Mouse (Mus musculus): Measurements from ENCODE around the gene Aqp11.

Aqp11 gene

GRCm38 (mm10) chr7:97747176-97747707 is 9.2 kb upstream of the Aqp11 start:
- no peak for DNase-seq

DNA sequence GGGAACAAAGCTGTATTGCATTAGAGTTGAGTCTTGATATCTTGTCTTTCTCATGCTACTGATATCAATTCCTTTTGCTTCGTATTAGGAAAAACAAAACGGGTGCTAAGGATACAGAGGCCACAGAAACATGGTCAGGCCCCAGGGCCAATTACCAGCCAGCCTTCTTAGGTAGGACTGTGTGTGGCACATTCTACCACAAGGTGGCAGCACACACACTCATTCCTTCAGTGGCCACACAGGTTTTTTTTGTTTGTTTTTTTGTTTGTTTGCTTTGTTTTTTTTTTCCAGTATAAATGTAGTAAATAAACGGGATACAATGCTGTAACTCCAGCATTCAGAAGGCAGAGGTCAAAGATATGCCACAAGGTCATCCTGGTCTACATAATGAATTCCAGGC is 7.2 kb upstream of the Aqp11 start:
- DNase-seq = peak; percentile 80

DNA sequence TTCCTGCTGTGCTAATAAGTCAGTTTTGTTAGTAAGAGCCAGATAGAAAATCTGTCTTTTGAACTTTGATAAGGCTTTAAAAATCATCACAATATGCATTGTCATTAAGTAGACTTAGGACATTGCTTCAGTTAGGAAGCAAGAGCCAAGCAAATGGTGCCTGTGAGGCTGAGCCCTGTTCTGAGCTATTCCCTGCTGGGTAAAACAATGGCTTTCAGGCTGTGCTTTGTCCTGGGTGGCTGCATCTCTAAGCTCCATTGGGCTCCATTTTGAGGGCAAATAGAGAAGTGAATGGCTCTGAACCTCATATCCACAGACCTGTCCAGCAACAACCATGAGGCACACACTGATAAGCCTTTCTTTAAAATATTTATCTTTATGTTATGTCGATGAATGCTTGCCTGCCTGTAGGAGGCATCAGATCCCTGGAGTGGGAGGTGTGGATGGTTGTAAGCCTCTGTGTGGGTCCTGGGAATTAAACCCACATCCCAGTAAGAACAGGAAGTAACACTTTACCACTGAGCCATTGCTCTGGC is 3.7 kb upstream of the Aqp11 start:
- no peak for DNase-seq

GRCm38 (mm10) chr7:97740948-97741347 is 2.9 kb upstream of the Aqp11 start:
- DNase-seq = no peak

- DNase-seq = no peak
Observed at GRCm38 (mm10) chr7:97737256-97737637, 842 bp downstream of the Aqp11 start.

DNA sequence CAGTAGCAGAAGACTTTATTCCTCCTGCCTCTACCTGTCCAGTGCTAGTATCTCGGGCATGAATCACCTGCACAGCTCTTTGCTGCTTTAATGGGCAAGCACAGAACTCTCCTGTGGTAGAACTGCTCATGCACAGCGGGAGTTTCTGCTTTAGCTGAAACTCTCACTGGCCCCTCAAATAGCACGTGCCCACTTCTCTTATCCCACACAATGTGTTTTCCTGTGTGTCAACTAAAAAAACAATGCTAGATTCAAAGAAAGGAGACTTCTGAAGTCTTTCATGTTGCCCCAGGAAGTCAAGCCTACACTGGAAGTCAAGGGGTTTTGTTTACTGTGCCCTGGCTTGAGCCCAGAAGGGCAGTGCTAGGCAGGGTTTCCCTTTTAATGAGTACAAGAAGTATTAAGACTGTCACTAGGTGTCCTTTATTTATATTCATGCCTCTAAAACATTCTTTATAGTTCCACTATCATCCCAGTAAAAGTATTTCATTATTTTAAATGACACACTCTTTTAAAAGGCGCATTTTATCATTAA is 2.1 kb downstream of the Aqp11 start:
- DNase-seq = no peak

GRCm38 (mm10) chr7:97735021-97735420 is 3.1 kb downstream of the Aqp11 start:
- DNase-seq = no peak

- DNase-seq = no peak
Observed at GRCm38 (mm10) chr7:97733606-97734005, 4.5 kb downstream of the Aqp11 start.

- no peak for DNase-seq
Observed at GRCm38 (mm10) chr7:97730427-97730826, 7.7 kb downstream of the Aqp11 start.

GRCm38 (mm10) chr7:97728666-97729614 is 9.1 kb downstream of the Aqp11 start:
- no peak for DNase-seq

DNA sequence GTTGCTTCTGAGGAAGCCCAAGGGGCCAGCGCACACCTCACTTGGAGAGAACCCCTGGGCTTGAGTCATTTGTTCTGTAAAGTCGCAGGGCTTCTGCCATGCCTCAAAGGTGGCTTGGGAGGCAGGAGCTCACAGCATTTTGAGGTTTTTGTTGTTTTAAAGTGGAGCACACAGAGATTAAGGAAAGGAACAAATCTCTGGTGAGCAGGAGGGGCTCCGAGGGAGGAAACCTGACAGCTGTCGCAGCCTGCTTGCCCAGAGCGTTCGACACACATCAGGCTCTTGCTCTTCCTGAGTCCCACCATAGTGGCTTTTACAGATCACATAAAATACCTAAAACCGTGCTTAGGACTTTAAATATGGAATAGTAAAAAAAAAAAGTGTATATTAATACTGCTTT is 11.3 kb downstream of the Aqp11 start:
- DNase-seq = no peak

DNA sequence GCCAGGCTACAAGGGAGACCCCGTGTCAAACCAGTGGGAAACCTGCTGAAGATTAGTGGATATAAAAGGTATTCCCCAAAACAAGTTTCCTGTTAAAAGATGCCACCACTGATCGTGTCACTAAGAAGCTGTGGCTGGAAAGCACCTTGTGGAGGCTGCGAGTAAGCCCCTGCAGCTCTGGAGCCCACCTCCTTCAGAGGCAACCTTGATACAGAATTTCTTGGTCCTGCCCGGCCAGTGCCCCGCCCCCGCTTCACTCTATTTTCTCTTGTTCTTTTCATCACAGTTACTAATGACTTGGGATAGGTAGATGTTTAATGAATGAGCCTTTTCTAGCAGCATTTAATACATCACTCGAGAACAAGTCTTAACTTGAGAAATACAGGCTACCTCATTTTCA is 12.0 kb downstream of the Aqp11 start:
- DNase-seq = no peak

DNA sequence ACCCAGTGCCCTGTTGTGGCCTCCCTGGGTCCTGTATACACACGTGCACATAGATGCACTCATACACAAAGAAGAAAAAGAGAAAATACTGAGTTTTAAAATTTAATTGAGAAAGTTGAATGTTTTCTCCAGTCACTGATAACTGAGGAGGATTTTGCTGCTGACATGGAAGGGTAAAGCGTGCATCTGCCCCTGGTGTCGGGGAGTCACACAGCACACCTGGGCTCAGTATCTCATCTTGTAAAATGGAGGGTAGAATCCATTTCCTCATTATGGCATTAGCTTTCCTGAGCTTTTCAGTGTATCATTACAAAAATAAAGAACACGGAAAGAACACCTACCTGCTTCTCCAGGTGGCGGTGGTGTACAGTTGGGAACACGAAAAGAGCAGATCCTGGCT is 12.7 kb downstream of the Aqp11 start:
- DNase-seq = no peak

DNA sequence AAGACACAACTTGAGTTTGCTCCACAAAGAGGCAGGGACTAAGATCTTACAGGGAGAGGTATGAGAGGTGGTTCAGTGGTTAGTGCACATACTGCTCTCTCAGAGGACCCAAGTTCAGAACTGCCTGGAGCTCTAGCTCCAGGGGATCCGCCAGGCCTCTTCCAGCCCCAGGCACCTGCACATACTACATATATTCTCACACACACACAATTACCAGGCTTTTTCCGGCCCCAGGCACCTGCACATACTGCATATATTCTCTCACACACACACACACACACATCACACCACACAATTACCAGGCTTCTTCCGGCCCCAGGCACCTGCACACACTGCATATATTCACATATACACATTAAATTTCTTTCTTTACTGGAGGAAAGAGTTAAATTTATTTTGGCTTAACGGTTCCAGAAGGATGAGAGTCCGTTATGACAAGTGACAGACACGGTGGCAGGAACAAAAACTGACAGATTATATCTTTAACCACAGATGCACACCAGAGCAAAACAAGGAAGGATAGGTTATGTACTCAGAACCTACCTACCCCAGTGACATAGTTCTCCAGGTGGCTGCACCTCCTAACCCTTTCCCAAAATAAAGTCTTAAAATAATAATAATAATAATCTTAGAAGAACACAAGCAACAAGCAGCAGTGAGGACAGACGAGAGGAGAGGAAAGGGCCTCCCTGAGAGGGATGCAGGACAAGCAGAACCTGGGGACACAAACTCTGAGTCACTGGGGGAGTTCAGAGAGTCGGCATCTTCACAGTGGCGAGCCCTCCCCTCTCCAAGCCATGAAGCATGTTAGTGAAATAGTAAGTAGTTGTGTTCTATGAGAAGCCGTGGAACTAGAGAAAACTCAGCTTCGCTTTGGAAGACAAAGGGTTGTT is 14.2 kb downstream of the Aqp11 start:
- DNase-seq = no peak

- DNase-seq = no peak
Observed at GRCm38 (mm10) chr7:97722278-97722918, 15.7 kb downstream of the Aqp11 start.

- no peak for DNase-seq
Observed at GRCm38 (mm10) chr7:97720109-97720508, 18.0 kb downstream of the Aqp11 start.

- no peak for DNase-seq
Observed at GRCm38 (mm10) chr7:97719078-97719477, 19.0 kb downstream of the Aqp11 start.

DNA sequence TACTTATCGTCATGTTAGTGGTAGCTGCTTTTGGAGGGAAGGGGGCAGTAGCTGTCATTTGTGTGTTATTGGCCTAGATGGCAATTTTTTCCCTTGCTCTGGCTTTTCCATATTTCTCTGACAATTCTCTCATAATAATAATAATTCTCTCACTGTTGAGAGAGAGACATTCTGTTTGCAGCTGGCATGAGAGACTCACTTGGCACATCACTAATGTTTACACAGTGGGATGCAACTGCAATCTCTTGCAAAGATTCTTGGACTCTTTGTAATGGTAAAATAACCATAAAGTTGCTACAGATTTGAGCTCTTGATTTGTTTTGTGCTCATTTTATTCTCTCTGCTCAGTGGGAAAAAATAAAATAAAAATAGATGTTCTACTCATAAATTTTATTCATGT is 20.8 kb downstream of the Aqp11 start:
- no peak for DNase-seq

GRCm38 (mm10) chr7:97714651-97715050 is 23.4 kb downstream of the Aqp11 start:
- no peak for DNase-seq

DNA sequence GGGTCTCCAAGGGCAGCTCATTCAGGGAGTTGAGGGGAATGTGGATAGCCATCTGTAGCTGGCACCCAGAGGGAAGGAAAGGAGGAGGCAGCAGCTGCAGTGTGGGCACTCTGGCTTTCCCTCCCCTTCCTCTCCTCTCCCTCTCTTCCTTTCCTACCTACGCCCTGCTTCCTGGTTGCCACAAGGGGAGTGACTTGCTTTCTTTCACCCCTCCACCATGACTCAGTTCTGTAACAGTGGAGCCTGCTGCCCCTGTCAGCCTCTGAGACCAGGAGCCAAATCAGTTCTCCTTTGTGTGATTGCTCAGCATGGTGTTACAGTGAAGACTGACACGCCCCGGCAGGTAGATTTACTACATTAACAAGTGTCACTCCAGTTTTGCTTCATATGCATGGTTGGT is 28.9 kb downstream of the Aqp11 start:
- no peak for DNase-seq

DNA sequence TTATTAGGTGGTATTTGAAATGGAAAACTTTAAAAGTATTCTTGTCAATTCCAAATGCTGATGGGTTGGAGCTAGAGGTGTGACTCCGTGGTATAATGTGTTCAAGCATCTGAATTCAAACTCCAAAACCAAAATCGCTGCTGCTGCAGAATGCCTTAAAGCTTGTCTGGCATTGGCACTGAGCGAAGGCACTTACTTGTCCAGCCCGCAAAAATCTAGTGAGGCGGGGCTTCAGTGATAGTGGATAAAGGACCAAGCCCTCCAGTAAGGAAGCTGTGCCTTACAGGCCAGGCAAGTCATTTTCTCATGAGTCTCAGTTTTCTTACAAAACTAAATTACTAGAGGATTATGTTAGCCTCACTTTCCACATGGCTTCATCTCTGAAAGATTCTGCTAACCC is 30.3 kb downstream of the Aqp11 start:
- DNase-seq = no peak

- no peak for DNase-seq
Observed at GRCm38 (mm10) chr7:97707123-97707522, 31.0 kb downstream of the Aqp11 start.

DNA sequence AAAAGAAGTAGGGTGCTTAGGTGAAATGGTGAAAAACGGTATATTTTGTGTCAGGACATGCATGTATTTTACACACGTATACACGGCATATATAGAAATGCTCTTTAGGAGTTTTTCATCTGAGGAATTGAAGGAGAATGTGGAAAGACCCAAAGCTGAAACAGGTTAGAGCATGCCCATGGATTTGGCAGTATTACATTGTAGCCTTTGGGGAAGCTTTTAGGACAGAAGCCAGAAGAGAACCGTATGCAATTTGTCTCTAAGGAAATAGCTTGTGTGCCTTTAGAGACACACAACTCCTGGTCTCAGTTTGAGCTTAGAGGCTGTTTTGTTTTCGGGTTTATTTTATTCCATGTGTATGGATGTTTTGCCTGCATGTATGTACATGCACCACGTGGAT is 37.0 kb downstream of the Aqp11 start:
- no peak for DNase-seq
